18 mouse cellular contexts compared by ENCODE assay signal in genomic region chr12:29750604-29751128, GRCm38 (mm10).
"Had no signal": no experiment of that assay in that cellular context is flagged by ENCODE, and none has a peak within 500 bp of the region (broad histone marks: within the 10 kb centered on the region; RNA-seq: fewer than 3 reads in every experiment).

No protein-coding gene starts in this region.

- H3K27ac ChIP-seq: left cerebral cortex, adult 2 months; limb, embryonic 12.5 days; liver, embryonic 13.5 days; lung, embryonic 15.5 days; macrophage; neural tube, embryonic 15.5 days had no signal

- H3K4me1 ChIP-seq: limb, embryonic 12.5 days; liver, embryonic 13.5 days; lung, embryonic 15.5 days; megakaryocyte, embryonic 14.5 days; neural tube, embryonic 15.5 days had no signal

- H3K27me3 ChIP-seq: limb, embryonic 12.5 days; liver, embryonic 13.5 days; lung, embryonic 15.5 days; megakaryocyte, embryonic 14.5 days; neural tube, embryonic 15.5 days had no signal

- ATAC-seq: liver, postnatal 0 days had no signal

- H3K36me3 ChIP-seq: limb, embryonic 12.5 days; liver, embryonic 13.5 days; lung, embryonic 15.5 days; neural tube, embryonic 15.5 days had no signal

- H3K9me3 ChIP-seq: limb, embryonic 12.5 days; liver, embryonic 13.5 days; lung, embryonic 15.5 days; neural tube, embryonic 15.5 days had no signal

- DNase-seq: kidney, adult 11 months; kidney, adult 9 months; kidney, postnatal 10 days; kidney, postnatal 4 days; liver; liver, embryonic 13.5 days; liver, postnatal 0 days; lung, postnatal 14 days; right cerebral cortex, adult 18-20 months; right cerebral cortex, postnatal 25 days; thymus, postnatal 36 days had no signal

- H3K9ac ChIP-seq: limb, embryonic 12.5 days; liver, embryonic 13.5 days; liver, postnatal 0 days; lung, embryonic 15.5 days; neural tube, embryonic 15.5 days had no signal

- H3K4me2 ChIP-seq: limb, embryonic 12.5 days; liver, embryonic 13.5 days; lung, embryonic 15.5 days; neural tube, embryonic 15.5 days had no signal

- H3K4me3 ChIP-seq: left cerebral cortex, adult 2 months; limb, embryonic 12.5 days; liver, embryonic 13.5 days; lung, embryonic 15.5 days; megakaryocyte, embryonic 14.5 days; myocyte; neural tube, embryonic 15.5 days had no signal
